Mouse (Mus musculus) kidney, adult 2 months (tissue): ENCODE data around the gene Ctnnb1.

Experiments
- CTCF ChIP-seq: fragments of 200-500 bp; conservative IDR thresholded peaks from 2 replicates; pipeline ENCODE4 v1.5.1; 2011; ENCODE audit warnings: low read depth, mild to moderate bottlenecking, control low read depth, low read length, moderate library complexity, mixed read lengths; ENCODE audit not compliant: insufficient read depth, insufficient read length
- POLR2A ChIP-seq: fragments of 200-500 bp; IDR thresholded peaks from one replicate; pipeline ENCODE4 v1.6.1; 2011; ENCODE audit warnings: low read depth, low read length, control low read depth

GRCm38 (mm10) chr9:121001681-121002540 lies 72.9 kb downstream of the Ctnnb1 start:
- TF ChIP-seq POLR2A (no peak), CTCF (no peak)
